Mouse (Mus musculus): Measurements from ENCODE around the gene Orm3. TPM values are rescaled to one million over a fixed set of nuclear protein-coding genes. Genes with fewer than 3 reads are reported as not detected.

Gene Orm3
- not detected in 2 replicates for polyA plus RNA-seq (2012; rRNA removed)

- no peak for DNase-seq (ENCODE audit: low read depth)
- TF ChIP-seq CTCF (IDR thresholded peaks at IDR 0.05; ENCODE audit: borderline replicate concordance, extremely low read depth, insufficient read depth, insufficient read length) (no peak), POLR2A (IDR thresholded peaks at IDR 0.05; ENCODE audit: borderline replicate concordance, extremely low read depth, insufficient read depth, insufficient read length, poor library complexity, severe bottlenecking) (no peak)
Observed at GRCm38 (mm10) chr4:63355877-63356665, at the start of gene Orm3. Gene Orm3 (plus strand): TSS chr4:63356162.

GRCm38 (mm10) chr4:63307175-63308062 is 48.5 kb upstream of the Orm3 start:
- TF ChIP-seq CTCF (IDR thresholded peaks at IDR 0.05; ENCODE audit: borderline replicate concordance, extremely low read depth, insufficient read depth, insufficient read length) (peak; percentile 87), POLR2A (IDR thresholded peaks at IDR 0.05; ENCODE audit: borderline replicate concordance, extremely low read depth, insufficient read depth, insufficient read length, poor library complexity, severe bottlenecking) (no peak)
- peak; percentile 93 for DNase-seq (ENCODE audit: low read depth)

DNA sequence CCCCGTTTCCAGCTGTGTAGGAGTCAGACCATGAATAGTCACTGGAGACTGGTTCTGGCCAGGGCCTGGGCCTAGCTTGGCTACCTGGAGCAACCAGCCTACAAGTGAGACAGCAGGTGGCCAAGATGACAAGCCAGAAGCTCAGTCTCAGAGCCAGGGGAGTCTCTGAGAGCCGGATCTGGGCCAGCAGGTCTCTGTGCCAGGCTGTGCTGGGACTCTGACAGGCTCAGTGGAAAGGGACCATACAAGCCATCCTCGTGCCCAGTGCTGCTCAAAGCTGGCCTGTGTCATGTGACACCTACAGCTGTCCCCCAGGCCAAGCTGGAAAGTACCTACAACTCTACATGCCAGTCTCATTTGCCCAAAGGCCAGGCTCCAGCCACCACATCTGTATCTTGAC is 47.6 kb upstream of the Orm3 start:
- no peak for DNase-seq (ENCODE audit: low read depth)
- TF ChIP-seq CTCF (IDR thresholded peaks at IDR 0.05; ENCODE audit: borderline replicate concordance, extremely low read depth, insufficient read depth, insufficient read length) = no peak
- no peak for TF ChIP-seq POLR2A (IDR thresholded peaks at IDR 0.05; ENCODE audit: borderline replicate concordance, extremely low read depth, insufficient read depth, insufficient read length, poor library complexity, severe bottlenecking)

- peak; percentile 8 for DNase-seq (ENCODE audit: low read depth)
Observed at GRCm38 (mm10) chr4:63310247-63310855, 45.6 kb upstream of the Orm3 start.

DNA sequence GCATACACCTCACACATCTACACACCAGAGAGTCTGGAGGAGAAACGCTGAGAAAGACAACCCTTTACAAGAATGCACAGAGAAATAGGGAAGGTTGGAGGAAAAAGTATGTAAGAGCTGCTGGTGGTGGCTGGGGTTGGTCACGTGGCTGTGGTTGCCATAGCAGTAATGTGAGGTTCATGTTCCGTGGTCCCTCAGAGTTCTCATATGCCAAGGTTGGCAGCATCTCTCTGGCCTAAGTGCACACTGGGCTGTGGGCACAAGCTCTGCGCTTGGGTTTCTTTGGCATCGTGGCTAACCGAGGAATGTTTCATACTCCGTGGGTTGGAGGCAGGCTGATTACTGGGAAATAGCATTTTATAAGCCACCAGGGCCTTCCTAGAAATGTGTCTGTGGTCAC is 44.5 kb upstream of the Orm3 start:
- no peak for TF ChIP-seq CTCF (IDR thresholded peaks at IDR 0.05; ENCODE audit: borderline replicate concordance, extremely low read depth, insufficient read depth, insufficient read length)
- TF ChIP-seq POLR2A (IDR thresholded peaks at IDR 0.05; ENCODE audit: borderline replicate concordance, extremely low read depth, insufficient read depth, insufficient read length, poor library complexity, severe bottlenecking) = no peak
- no peak for DNase-seq (ENCODE audit: low read depth)

More at GRCm38 (mm10) chr4:63310247-63310855, 45.6 kb upstream of the Orm3 start:
- TF ChIP-seq CTCF (IDR thresholded peaks at IDR 0.05; ENCODE audit: borderline replicate concordance, extremely low read depth, insufficient read depth, insufficient read length) (no peak), POLR2A (IDR thresholded peaks at IDR 0.05; ENCODE audit: borderline replicate concordance, extremely low read depth, insufficient read depth, insufficient read length, poor library complexity, severe bottlenecking) (no peak)

- no peak for DNase-seq (ENCODE audit: low read depth)
- no peak for TF ChIP-seq POLR2A (IDR thresholded peaks at IDR 0.05; ENCODE audit: borderline replicate concordance, extremely low read depth, insufficient read depth, insufficient read length, poor library complexity, severe bottlenecking)
- TF ChIP-seq CTCF (IDR thresholded peaks at IDR 0.05; ENCODE audit: borderline replicate concordance, extremely low read depth, insufficient read depth, insufficient read length) = no peak
Observed at GRCm38 (mm10) chr4:63314063-63314462, 41.9 kb upstream of the Orm3 start.

- TF ChIP-seq CTCF (IDR thresholded peaks at IDR 0.05; ENCODE audit: borderline replicate concordance, extremely low read depth, insufficient read depth, insufficient read length) (no peak), POLR2A (IDR thresholded peaks at IDR 0.05; ENCODE audit: borderline replicate concordance, extremely low read depth, insufficient read depth, insufficient read length, poor library complexity, severe bottlenecking) (no peak)
- peak; percentile 20 for DNase-seq (ENCODE audit: low read depth)
Observed at GRCm38 (mm10) chr4:63316076-63316746, 39.8 kb upstream of the Orm3 start.

- DNase-seq (ENCODE audit: low read depth) = peak; percentile 62
- peak; percentile 81 for TF ChIP-seq CTCF (IDR thresholded peaks at IDR 0.05; ENCODE audit: borderline replicate concordance, extremely low read depth, insufficient read depth, insufficient read length)
Observed at GRCm38 (mm10) chr4:63319566-63319965, 36.4 kb upstream of the Orm3 start.

DNA sequence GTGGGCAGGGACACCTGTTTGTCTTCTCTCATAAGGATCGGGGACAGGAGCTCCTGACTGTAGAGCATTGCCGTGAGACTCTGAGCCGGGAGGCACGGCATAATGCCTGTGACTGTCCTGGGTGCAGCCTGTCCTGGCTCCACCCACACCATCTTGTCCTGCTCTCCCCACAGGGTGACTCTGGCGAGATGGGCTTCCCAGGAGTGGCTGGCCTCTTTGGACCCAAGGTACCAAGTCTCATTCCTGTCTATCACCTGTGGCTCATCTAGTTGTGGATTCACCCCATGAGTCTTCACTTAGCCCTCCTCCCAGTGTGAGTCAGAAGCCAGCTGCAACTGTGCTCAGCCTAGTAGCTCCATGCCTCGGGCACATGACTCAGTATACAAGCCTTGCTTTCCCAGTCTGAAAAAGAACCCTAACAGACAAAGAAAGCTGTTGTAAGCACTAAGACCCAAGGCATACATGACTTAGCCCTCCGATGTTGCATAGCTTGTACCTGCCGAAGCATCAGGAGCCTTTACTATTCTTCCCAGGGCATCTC is 32.6 kb upstream of the Orm3 start:
- no peak for TF ChIP-seq POLR2A (IDR thresholded peaks at IDR 0.05; ENCODE audit: borderline replicate concordance, extremely low read depth, insufficient read depth, insufficient read length, poor library complexity, severe bottlenecking)
- no peak for TF ChIP-seq CTCF (IDR thresholded peaks at IDR 0.05; ENCODE audit: borderline replicate concordance, extremely low read depth, insufficient read depth, insufficient read length)
- DNase-seq (ENCODE audit: low read depth) = no peak

DNA sequence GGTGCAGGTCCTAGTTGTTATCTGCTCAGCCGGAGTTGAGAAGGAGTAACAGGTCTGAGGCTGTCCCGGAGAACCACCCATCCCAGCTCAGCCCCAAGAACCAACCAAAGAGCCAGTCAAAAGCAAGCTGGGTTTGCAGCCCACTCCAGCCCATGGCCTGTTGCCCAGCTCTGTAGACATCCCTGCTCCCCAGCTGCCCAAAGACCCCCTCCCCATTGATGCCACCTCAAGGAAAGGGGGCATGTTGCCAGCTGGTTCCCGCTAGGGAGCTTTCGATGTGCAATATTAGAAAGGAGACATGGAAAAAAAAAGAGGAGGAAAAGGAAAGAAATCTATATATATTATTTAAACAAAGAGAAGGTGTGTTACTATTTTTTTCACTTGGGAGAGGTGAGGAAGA is 22.6 kb upstream of the Orm3 start:
- no peak for TF ChIP-seq CTCF (IDR thresholded peaks at IDR 0.05; ENCODE audit: borderline replicate concordance, extremely low read depth, insufficient read depth, insufficient read length)
- TF ChIP-seq POLR2A (IDR thresholded peaks at IDR 0.05; ENCODE audit: borderline replicate concordance, extremely low read depth, insufficient read depth, insufficient read length, poor library complexity, severe bottlenecking) = no peak
- DNase-seq (ENCODE audit: low read depth) = peak; percentile 31

All from brain, embryonic 14.5 days (tissue).